Mouse (Mus musculus) forebrain, embryonic 11.5 days (tissue): ENCODE data around the gene Olfr463. TPM values are rescaled to one million over a fixed set of nuclear protein-coding genes. Genes with fewer than 3 reads are reported as not detected.

Source experiments
- polyA plus RNA-seq: library from polyadenylated mRNA; unstranded; fragments of >200 nt; fragmentation: Nextera tagmentation; extraction: Ambion mirVana; gene quantifications from 2 replicates; pipeline ENCODE4 v1.2.1, GENCODE M21; 2014

The Olfr463 gene
- polyA plus RNA-seq, 1 experiment from 2014 or later, result not detected

Other genes starting within 250 kb of the Olfr463 start
- gene Rnf43, start 234.7 kb downstream of the Olfr463 start, polyA plus RNA-seq, result 1.5 and 1.9 TPM in 2 replicates
- gene Supt4a, start 159.8 kb downstream of the Olfr463 start, polyA plus RNA-seq, result 132 and 133 TPM in 2 replicates
- gene Tspoap1, start 136.8 kb downstream of the Olfr463 start, polyA plus RNA-seq, result 18.8 and 19.9 TPM in 2 replicates
- 3.6 and 3.9 TPM in 2 replicates for gene Mpo, start 103.8 kb downstream of the Olfr463 start, polyA plus RNA-seq
- gene Lpo, start 69.1 kb downstream of the Olfr463 start, polyA plus RNA-seq, result 0.28 and 1.0 TPM in 2 replicates
- 15.6 and 17.2 TPM in 2 replicates for gene Mks1, start 44.2 kb downstream of the Olfr463 start, polyA plus RNA-seq
- 0.07 TPM in 1 of 2 replicates, not detected in the other for gene Epx, start 21.9 kb downstream of the Olfr463 start, polyA plus RNA-seq
- not detected in 2 replicates for gene Olfr462, start 5.1 kb downstream of the Olfr463 start, polyA plus RNA-seq
- gene Olfr464, start 23.6 kb upstream of the Olfr463 start, polyA plus RNA-seq, result not detected in 2 replicates
- 19.1 and 21.3 TPM in 2 replicates for gene Dynll2, start 90.1 kb upstream of the Olfr463 start, polyA plus RNA-seq
- gene Srsf1, start 150.0 kb upstream of the Olfr463 start, polyA plus RNA-seq, result 559 and 563 TPM in 2 replicates
- 84.8 and 87.7 TPM in 2 replicates for gene Vezf1, start 170.9 kb upstream of the Olfr463 start, polyA plus RNA-seq
- 26.2 and 29.0 TPM in 2 replicates for gene Cuedc1, start 200.7 kb upstream of the Olfr463 start, polyA plus RNA-seq